Mouse (Mus musculus) heart, postnatal 36 days (tissue): ENCODE measurements around the gene Mettl22. TPM values are rescaled to one million over a fixed set of nuclear protein-coding genes. Genes with fewer than 3 reads are reported as not detected.
A peak's percentile ranks its signal among the peaks of the same experiment; 100 is the strongest.

Experiments used
- DNase-seq, 2 experiments: peaks; one replicate each; pipeline ENCODE4 v3.0.0; 2021 to 2022
- intact Hi-C: fragments of 180-260 bp; cut with DNase I; formaldehyde crosslinking; loops from one replicate; pipeline ENCODE4 v1.15.1; 2025
- total RNA-seq, 2 experiments: library from RNA; stranded (reverse); gene quantifications; 2 replicates each; pipeline ENCODE4 v1.2.3; 2021

Mettl22 gene
- 10 to 100 TPM; 30.5 to 33.8 TPM for total RNA-seq

DNA sequence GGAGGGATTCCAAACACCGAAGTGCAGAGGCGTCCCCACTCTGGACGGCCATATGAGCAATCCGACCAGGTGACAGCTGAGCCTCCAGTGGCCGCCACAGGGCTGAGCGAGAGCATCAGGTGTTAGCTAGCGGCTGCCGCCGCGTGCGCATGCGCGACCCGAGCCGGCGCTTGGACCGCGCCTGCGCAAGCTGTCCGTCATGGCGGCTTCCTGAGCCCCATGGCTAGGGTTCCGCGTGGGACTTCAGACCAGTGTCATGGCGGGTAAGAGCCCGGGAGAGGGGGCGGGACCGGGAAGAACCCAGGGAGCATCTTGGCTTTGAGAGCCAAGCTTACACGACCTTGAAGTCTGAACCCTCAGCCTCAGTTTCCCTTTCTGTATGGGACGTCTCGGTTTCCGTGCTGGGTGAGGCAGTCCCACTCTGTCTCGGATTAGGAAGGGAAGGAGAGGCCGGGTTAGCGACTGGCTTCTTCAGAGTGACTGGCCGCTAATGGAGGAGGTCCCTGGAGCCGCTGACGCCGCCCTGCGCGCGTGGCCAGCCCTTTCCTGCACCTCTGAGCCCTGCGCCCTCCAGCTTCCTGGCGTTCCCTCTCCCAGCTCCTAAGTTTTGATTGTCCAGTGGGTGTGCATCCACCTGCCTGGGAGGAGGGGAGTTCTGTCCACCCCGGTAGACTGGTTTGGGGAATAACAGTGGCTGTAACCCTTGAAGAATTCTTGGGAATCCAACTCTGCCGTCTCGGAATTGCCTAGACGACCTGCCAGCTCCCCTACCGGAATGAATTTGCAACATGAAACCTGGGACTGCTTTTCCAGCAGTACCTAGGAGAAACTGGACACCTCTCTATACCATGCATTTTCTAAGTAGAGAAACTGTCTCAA, at the start of gene Mettl22:
Mettl22 (plus strand) TSS at position 186 of the 879 bp plus-strand sequence.
- DNase-seq, result peak; percentile 87 to 89
- intact Hi-C loops, result loop anchor here (1.0 to 5.0 kb wide), 2 partner anchors 59 to 398 kb away; no protein-coding TSS in a partner anchor

DNA sequence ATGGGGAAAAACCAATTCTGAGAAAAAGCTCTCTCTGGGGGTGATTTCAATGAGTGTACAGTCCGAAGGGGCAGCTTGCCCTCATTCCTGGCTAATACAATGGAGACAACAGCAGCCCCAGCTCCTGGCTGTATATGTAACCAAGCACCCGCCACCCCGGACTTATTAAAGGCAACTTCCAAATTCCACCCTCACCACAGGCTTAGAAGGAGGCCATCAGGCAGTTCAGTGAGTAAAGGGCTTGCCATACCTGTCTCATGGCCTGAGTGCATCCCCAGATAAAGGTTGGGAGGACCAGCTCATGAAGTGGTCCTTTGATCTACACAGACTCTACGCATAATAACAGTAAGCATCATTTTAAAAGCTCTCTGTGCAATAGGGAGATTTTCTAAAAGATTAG, 49.7 kb upstream of the Mettl22 start:
- no peak for DNase-seq
- intact Hi-C loops, result no loop called here

DNA sequence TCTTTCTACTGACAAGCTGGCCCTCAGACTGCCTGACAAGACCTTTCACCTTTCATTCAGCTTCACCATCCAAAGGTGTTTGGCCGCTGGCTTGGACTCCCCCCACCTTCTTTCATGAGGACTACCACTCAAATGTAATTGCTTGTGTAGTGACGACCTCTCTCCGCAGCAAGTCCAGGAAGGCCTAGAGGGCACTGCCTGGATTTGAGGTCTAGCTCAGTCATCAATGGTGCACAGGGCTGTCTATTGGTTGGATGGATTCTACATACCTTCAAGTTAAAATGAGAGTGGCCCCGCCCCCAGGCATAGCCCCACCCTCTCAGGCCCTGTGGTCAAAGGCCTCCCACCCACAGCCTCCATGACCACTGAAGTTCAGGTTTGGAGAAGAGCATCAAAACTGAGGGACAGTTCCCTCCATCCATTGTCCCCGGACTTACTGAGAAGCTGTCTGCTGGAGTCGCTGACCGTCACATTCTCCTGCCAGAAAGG, 46.9 kb upstream of the Mettl22 start:
- intact Hi-C loops, result no loop called here
- DNase-seq, result no peak

DNA sequence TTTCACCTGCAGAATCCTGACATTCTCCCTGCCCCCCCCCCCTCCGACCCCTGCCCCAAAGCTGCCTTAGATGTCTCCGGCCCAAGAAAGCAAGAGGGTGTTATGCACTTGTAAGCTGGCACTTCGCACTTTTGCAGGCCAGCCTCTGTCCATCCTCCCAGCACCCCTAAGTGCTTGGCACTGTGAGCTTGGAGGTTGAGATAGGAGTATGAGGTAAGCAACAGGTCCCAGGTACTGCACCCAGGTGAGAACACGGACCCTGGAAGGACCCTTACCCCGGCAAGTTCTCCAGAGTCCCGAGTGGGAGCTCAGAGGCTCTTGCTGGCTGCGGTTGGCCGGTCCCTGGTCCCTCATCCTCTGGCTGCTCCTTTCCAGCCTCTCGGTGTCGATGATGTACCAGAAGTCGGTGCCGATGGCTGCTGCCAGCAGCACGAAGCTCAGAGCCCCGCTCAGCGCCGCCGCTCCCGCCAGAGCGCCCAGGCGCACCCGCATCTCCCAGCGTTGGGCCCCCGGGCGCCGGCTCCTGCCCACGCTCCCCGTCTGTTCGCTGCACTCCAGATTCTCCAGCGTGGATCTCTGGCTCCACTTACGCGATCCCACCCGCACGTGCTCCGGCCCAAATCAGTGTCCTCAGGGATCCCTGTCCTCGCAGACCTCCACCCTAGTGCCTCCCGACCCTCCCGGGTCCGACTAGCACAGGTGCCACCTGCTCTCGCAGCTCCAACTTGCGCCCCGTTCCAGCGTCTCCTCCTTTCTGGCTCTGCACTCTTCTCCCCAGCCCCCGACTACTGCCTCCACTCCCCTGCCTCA, 46.2 kb upstream of the Mettl22 start:
- intact Hi-C loops, result no loop called here

DNA sequence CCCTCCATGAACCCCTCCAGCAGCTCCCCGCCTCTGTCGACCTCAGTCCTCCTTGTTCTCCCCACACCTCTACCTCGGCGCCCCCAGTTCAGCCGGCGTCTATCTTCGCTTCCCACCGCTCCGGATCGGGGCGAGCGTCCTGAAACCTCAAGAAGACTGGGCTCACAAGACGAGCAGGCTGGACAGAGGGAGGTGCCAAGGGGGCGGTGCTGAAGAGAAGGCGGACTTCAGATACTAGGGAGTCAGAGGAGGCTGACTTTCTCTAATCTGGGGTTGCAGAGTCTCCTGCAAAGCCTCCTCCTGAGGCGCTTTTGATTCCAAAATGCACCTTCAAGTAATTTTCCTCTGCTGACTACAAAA, 45.6 kb upstream of the Mettl22 start, which contains the start of gene Tmem114:
Tmem114 (minus strand) TSS at position 166 of the 360 bp plus-strand sequence.
- DNase-seq, result no peak
- intact Hi-C loops, result no loop called here

More for the DNA sequence above, 46.2 kb upstream of the Mettl22 start:
- no peak for DNase-seq

DNA sequence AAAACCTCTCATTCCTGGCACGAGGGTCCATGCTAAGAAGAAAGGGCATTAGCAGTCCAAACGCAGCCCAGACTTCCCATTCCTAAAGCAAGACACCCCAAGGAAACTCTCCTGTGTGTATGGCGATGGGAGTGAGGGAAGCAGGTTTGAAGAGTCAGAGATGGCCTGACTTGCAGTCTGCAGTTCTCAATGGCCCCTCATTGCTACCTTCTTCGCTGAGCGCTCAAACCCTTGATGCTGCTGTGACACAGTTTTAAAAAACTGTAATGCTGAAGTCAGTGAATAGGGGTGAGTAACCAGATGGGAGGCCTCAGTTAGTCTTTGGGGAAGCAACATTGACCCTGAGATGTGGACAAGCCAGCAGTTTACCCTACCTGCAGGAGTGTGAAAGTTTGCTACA, 44.9 kb upstream of the Mettl22 start:
- intact Hi-C loops, result no loop called here
- no peak for DNase-seq

DNA sequence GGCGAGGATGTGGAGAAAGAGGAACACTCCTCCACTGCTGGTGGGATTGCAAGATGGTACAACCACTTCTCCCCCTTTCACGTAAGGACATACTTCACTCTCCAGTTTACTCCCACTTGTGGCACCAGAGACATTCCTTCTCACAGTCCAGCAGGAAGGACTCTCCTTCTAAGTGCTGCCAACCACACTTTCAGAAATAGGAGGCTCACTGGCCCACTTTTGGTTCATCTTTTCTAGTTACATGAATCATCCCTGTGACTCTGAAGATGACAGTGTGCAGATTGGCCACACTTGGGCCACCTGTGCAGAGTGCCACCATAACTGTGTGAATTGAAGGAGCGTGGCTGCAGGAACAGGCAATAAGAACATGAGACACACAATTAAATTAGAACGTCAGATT, 41.1 kb upstream of the Mettl22 start:
- intact Hi-C loops, result no loop called here
- no peak for DNase-seq

DNA sequence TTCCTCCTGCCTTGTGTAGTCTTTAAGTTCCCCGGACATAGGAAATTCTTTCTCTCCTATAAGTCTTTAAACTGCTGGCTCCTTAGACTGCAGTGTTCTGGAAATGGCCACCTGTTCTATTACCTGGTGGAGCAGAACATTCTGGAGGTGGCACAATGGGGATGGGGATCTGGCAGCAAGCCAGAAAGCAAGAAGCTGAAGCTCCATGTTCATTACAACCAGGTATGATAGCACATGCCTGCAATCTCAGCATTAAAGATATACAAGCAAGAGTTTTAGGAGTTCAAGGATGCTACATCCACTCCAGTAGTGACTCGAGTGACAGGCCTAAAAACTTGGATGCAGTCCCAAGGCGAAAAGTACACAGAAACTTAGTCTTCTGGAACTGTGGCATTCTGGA, 38.0 kb upstream of the Mettl22 start:
- no peak for DNase-seq
- intact Hi-C loops, result no loop called here

DNA sequence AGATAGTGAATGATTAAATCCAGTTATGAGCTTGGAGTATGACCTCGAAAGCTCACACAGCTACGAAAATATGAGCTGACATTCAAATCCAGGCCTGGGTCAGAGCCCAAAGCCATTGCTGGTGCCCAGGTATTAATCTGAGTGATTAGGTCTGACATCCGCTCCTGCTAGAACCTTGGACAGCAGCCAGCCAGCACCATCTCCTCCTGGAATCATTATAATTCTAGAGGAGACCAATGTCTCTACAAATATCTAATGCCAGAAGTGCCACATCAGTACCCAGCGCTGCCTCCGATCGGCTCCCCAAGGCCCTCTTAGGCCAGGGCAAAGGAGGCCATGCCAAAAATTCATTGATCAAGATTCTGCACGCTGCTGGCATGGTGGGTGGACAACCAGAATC, 25.7 kb upstream of the Mettl22 start:
- intact Hi-C loops, result no loop called here
- no peak for DNase-seq

DNA sequence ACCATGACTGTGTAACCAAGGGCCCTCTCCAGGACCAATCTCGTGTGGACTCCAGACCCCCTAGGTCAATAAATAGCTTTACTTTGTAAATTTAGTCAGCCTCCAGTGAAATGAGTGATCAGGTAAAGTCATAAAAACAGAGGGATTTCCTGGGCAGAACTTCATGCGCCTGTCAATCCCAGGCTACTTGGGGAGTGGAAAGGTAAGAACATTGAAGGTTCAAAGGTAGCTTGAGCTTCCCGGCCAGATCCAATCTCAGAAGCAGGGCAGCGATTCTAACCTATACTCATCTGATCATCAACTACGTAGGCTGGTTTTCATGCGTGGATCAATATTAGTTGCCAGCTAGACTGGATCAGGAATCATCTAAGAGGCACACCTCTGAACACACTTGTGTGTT, 24.3 kb upstream of the Mettl22 start:
- DNase-seq, result no peak
- intact Hi-C loops, result no loop called here

DNA sequence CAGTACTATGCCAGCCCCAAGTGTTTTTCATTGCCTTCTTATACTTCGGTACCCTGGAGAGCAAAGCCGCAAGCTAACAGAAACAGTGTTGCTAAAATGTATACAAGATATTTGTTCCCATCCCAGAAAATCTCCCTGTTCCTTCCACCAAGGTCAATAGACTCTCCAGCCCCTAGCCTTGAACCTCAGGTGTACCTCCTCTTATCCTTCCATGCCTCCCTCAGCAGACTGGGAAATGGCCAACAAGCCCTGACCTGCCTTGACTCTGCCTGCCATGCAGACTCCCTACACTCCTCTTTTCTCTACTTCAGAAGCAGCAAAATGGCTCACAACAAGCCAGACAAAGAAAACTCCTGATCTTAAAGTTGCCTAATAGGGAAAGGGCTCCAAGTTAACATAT, 17.3 kb upstream of the Mettl22 start:
- no peak for DNase-seq
- intact Hi-C loops, result no loop called here

DNA sequence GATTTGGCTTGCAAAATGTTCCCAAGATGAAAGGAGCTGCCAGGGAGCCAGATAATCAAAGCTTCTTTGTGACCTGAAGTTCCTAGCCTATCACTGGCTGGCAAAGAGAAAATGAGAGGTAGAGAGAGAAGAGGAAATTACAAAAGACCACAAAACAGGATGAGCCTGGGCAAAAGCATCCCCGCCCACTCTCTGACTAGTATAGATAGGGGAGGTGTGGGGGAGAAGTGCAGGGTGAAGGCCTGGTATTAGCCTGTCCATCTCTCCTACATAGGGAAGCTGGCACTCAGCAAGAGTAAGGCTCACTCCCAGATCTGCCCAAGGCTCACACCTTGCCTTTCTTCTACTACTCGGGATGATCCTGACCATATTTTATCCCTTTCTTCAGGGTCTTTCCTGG, 15.4 kb upstream of the Mettl22 start:
- intact Hi-C loops, result no loop called here
- no peak for DNase-seq

DNA sequence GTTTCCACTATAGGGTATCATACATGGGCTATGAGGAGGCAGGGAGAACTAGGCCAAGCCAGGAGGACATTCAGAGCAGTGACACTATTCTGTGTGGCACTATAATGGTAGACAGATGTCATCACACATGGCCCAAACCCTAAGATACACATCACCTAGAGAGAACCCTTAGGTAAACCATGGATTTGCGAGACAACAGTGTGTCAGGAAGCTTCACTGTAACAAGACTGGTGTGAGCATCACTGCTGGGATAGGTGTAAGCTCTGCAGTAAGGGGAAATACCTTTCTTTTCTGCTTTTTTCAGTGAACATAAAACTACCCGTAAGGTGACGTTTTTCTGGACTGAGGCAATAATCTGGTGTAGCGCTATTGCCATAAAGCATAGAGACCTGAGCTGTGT, 12.2 kb upstream of the Mettl22 start:
- intact Hi-C loops, result no loop called here
- no peak for DNase-seq

DNA sequence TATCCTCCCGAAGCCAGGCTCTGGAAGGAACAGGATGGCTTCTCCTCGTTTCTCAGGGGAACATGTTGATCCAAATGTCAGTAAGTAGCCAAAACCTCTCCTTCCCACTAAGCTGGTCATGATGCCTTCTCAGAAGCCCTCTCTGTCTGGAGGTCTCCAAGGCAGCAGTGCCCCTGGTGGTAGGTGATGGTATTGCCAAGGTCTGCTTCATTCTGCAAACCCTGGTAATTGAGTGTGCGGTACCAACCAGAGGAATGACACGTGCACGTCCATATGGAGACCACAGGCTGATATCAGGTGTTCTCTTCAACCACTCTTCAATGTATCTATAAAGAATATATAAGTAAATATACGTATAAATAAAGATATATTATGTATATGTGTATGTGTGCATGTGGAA, 11.5 kb upstream of the Mettl22 start:
- intact Hi-C loops, result no loop called here
- peak; percentile 37 to 71 for DNase-seq

DNA sequence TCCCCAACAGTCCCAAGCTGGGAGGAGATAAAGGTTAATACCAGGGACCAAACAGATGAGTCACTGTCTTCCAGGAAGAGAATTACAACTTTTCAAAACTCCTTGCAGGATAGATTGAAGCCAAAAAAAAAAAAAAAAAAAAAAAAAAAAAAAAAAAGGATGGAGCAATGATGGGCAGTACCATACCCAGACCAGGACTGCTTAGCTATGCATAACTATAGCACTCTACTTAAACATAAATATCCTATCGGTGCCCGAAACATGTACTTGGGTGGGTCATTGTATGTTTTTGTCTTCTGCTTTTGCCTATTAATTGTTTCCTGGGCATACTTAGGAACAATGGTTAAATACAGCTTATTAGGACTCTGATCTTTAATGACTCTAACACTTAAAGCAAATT, 456 bp upstream of the Mettl22 start:
- intact Hi-C loops, result loop anchor here (5.0 kb wide), 1 partner anchor 58 kb away; no protein-coding TSS in a partner anchor

DNA sequence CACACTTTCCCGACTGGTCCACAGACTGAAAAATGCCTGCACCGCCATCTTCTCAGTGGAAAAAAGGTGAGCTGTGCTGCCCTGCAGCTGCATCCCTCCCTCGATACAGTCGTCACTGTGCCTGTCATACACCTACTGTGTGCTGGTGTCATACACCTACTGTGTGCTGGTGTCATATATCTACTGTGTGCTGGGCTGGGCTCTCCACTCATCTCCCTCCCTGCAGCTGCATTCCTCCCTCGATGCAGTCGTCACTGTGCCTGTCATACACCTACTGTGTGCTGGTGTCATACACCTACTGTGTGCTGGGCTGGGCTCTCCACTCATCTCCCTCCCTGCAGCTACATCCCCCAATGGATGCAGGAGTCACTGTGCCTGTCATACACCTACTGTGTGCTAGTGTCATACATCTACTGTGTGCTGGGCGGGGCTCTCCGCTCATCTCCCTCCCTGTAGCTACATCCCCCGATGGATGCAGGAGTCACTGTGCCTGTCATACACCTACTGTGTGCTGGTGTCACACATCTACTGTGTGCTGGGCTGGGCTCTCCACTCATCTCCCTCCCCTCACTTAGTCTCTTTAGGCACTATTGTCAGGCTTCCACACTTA, 16.9 kb downstream of the Mettl22 start:
- intact Hi-C loops, result no loop called here
- DNase-seq, result no peak

More for the DNA sequence above, 456 bp upstream of the Mettl22 start:
- no peak for DNase-seq

DNA sequence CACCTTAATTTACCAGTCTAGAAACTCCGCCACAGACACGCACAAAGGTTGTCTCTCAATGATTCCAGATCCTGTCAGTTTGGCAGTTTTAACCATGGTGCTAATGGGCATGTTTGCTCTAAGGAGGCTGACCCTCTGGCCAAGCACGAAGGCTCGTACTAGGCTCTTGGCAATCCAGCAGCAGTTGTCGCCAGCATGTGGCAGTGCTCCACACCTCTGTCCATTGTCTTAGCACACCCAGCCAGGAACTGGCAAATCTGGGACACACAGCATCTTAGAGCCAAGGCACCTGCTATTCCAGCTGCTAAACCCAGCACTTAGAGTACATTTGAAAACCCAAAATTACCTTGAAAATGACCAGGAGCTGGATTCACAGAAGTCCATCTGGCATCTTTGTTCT, 18.8 kb downstream of the Mettl22 start:
- no peak for DNase-seq
- intact Hi-C loops, result no loop called here

DNA sequence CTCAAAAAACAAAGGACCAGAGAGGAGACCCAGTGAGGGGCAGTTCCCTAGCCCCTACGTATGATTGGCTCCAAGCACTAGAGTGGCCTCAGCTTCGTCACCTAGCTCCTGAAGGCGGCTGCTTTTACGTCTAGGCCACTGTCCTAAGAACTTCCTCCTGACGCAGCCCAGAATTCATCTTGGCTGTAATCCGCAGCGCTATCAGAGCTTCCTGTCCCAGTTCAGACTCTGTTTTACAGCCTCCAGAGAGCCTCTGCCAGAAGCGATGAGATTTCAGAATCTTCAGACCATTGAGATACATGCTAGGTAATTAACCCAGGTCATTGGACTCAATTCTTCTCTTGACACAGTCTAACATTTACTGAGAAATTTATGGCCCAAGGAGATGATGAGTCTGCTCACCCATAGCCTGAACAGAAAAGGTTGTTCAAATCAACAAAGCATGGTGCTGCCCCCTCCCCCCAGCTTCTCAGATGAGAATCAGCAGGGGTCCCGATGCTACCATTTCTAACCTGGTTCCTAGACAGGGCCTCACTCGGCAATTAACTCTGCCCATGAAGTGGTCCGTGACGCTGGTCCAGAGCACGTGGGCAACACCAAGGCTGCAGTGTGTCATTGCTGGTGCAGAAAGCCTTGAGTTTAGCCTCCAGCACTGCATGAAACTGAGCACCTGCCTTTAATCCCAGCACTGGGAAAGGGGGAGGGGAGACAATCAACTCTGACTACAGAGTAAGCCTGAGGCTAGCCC, 21.3 kb downstream of the Mettl22 start:
- no peak for DNase-seq

DNA sequence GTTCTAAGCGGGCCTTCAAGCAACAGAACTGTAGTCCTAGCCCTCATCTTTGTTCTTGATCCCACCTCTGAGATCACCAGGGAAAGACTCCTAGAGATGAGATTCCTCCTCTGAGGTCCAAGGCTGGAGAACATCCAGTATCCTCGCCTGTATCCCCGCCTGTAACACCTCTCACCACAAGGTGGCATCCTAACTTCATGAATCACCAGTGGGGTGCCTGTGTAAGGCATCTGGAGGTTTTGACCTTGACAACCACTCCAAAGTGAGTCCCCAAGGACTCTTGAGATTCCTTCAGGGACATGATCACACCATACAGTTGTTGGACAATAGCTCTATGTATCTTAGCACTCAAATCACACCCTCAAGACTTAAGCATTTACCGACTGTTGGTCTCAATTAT, 23.7 kb downstream of the Mettl22 start:
- DNase-seq, result peak; percentile 65 to 66
- intact Hi-C loops, result loop anchor here (1.0 to 10.0 kb wide), 5 partner anchors 82 to 373 kb away; partner anchors contain the start of genes Pmm2 and Tmem186

More for the DNA sequence above, 21.3 kb downstream of the Mettl22 start:
- intact Hi-C loops, result loop anchor here (5.0 to 10.0 kb wide), 4 partner anchors 80 to 375 kb away; partner anchors contain the start of genes Pmm2 and Tmem186

DNA sequence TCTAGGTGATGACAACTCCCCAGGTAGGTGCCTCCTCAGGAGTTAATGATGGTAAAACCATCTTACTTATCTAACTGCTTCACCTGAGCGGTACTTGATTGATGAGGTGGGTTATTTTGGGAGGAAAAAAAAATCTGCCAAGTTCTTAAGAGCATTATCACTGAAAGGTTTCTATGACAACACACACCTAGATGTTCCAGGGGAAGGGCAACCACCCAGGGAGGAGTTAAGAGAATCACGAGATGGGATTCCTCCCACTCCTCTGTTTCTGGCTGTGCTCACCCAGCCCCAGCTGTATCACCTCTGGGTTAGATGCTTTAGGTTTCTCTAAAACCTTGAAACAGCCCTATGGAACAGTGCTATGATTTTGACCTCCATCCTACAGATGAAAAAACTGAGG, 26.4 kb downstream of the Mettl22 start:
- intact Hi-C loops, result loop anchor here (10.0 kb wide), 2 partner anchors 138 to 268 kb away; partner anchors contain the start of genes Pmm2 and Tmem186
- DNase-seq, result no peak
